Mouse (Mus musculus) limb, embryonic 13.5 days (tissue): ENCODE data around the gene Tff1. TPM values are rescaled to one million over a fixed set of nuclear protein-coding genes. Genes with fewer than 3 reads are reported as not detected.

ENCODE experiments used
- ATAC-seq: fragments of 200-750 bp; cut with Nextera tagmentation; 2 replicates; pipeline ENCODE4 v1.8.0; 2017; ENCODE audit warnings: low read depth, moderate number of reproducible peaks, moderate TSS enrichment; ENCODE audit not compliant: low FRiP score
- H3K27ac ChIP-seq: fragments of 300-500 bp; sonication (generic); 2 replicates; pipeline ENCODE4 v1.5.1; 2015; ENCODE audit warnings: inconsistent platforms, mild to moderate bottlenecking, moderate library complexity
- H3K27me3 ChIP-seq: fragments of 300-500 bp; sonication (generic); 2 replicates; pipeline ENCODE4 v1.6.1; 2015; ENCODE audit warnings: mild to moderate bottlenecking, inconsistent platforms
- H3K36me3 ChIP-seq: fragments of 300-500 bp; sonication (generic); 2 replicates; pipeline ENCODE4 v1.6.1; 2015; ENCODE audit warnings: inconsistent platforms, mild to moderate bottlenecking, moderate library complexity
- H3K4me1 ChIP-seq: fragments of 300-500 bp; sonication (generic); 2 replicates; pipeline ENCODE4 v1.6.1; 2015; ENCODE audit warnings: inconsistent platforms
- H3K4me2 ChIP-seq: fragments of 300-500 bp; sonication (generic); replicated peaks from 2 replicates; pipeline ENCODE4 v1.6.1; 2015; ENCODE audit warnings: inconsistent platforms, mild to moderate bottlenecking, moderate library complexity
- H3K4me3 ChIP-seq: fragments of 300-500 bp; sonication (generic); 2 replicates; pipeline ENCODE4 v1.5.1; 2015; ENCODE audit warnings: moderate library complexity, mild to moderate bottlenecking, inconsistent platforms
- H3K9ac ChIP-seq: fragments of 300-500 bp; sonication (generic); 2 replicates; pipeline ENCODE4 v1.6.1; 2015; ENCODE audit warnings: mild to moderate bottlenecking, inconsistent platforms
- H3K9me3 ChIP-seq: fragments of 300-500 bp; sonication (generic); 2 replicates; pipeline ENCODE4 v1.6.1; 2016; ENCODE audit warnings: inconsistent platforms
- WGBS: fragments of 180-500 bp; shearing (Covaris S2); methylation state at CpG from one replicate; pipeline ENCODE4 v1.1.7; 2015; 5-methylcytosine and 5-hydroxymethylcytosine counted together
- polyA plus RNA-seq: library from polyadenylated mRNA; unstranded; fragments of >200 nt; fragmentation: Nextera tagmentation; extraction: Ambion mirVana; gene quantifications from 2 replicates; pipeline ENCODE4 v1.2.1, GENCODE M21; 2015

The Tff1 gene
- not detected in 2 replicates for polyA plus RNA-seq

- Histone ChIP-seq H3K36me3 (no peaks in the 10 kb centered on the region), H3K9ac (no peak within 1 kb of the TSS), H3K27ac (no peak within 1 kb of the TSS), H3K27me3 (peaks cover 51% of the 10 kb centered on the region), H3K4me1 (no peaks in the 10 kb centered on the region), H3K9me3 (no peaks in the 10 kb centered on the region), H3K4me3 (no peak within 1 kb of the TSS), H3K4me2 (no peak within 1 kb of the TSS)
- ATAC-seq, result no peak
- WGBS, result 86% methylated on average over 6 of the region's 6 CpGs
These were observed at the start of gene Tff1 for GRCm38 (mm10) chr17:31165127-31165526. Gene Tff1, minus strand, starts transcription at chr17:31165277.

GRCm38 (mm10) chr17:31211881-31212280, 46.8 kb upstream of the Tff1 start:
- ATAC-seq, result no peak
- no peak overlapping the region for H3K4me2 ChIP-seq
- WGBS, result 92% methylated on average over 6 of the region's 6 CpGs
- H3K27me3 ChIP-seq, result no peaks in the 10 kb centered on the region
- H3K4me3 ChIP-seq, result no peak overlapping the region
- no peak overlapping the region for H3K9ac ChIP-seq
- H3K27ac ChIP-seq, result no peak overlapping the region
- H3K36me3 ChIP-seq, result no peaks in the 10 kb centered on the region
- peaks cover 4% of the 10 kb centered on the region for H3K4me1 ChIP-seq
- no peaks in the 10 kb centered on the region for H3K9me3 ChIP-seq

DNA sequence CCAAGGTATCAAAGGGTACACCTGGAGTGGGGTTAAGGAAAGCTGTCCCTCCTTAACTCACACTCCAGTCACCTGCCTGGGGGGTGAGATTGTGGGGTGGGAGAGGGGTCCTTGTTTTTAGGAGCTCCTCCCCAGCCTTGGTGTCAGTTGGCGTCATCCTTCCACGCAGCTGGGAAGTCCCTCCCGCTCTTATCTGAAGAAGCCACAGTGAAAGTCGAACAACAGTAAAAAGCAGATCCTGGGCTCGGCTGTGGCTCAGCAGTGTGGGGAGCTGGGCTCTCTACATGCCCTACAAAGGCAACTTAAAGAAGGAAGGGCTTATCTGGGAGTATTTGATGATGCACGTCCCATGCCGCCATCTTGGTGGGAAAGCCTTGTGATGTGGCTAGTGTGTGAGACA, 45.2 kb upstream of the Tff1 start:
- no peak overlapping the region for H3K4me3 ChIP-seq
- ATAC-seq, result no peak
- no peak overlapping the region for H3K9ac ChIP-seq
- H3K27me3 ChIP-seq, result no peaks in the 10 kb centered on the region
- no peaks in the 10 kb centered on the region for H3K9me3 ChIP-seq
- 91% methylated on average over 7 of the region's 7 CpGs for WGBS
- H3K4me1 ChIP-seq, result no peaks in the 10 kb centered on the region
- no peak overlapping the region for H3K4me2 ChIP-seq
- H3K27ac ChIP-seq, result no peak overlapping the region
- no peaks in the 10 kb centered on the region for H3K36me3 ChIP-seq

- Histone ChIP-seq H3K27me3 (no peaks in the 10 kb centered on the region), H3K9ac (no peak overlapping the region), H3K4me3 (no peak overlapping the region), H3K27ac (no peak overlapping the region), H3K4me2 (no peak overlapping the region), H3K4me1 (no peaks in the 10 kb centered on the region), H3K36me3 (no peaks in the 10 kb centered on the region), H3K9me3 (no peaks in the 10 kb centered on the region)
- WGBS, result 84% methylated on average over 11 of the region's 11 CpGs
- ATAC-seq, result no peak
These were observed 44.4 kb upstream of the Tff1 start for GRCm38 (mm10) chr17:31209376-31209930.

- no peaks in the 10 kb centered on the region for H3K36me3 ChIP-seq
- no peaks in the 10 kb centered on the region for H3K9me3 ChIP-seq
- 75% methylated on average over 8 of the region's 8 CpGs for WGBS
- no peaks in the 10 kb centered on the region for H3K27me3 ChIP-seq
- no peak overlapping the region for H3K27ac ChIP-seq
- H3K9ac ChIP-seq, result no peak overlapping the region
- no peak overlapping the region for H3K4me3 ChIP-seq
- H3K4me1 ChIP-seq, result no peaks in the 10 kb centered on the region
- ATAC-seq, result no peak
- H3K4me2 ChIP-seq, result no peak overlapping the region
These were observed 43.6 kb upstream of the Tff1 start for GRCm38 (mm10) chr17:31208654-31209053.

GRCm38 (mm10) chr17:31207771-31208334, 42.8 kb upstream of the Tff1 start, which contains the start of gene Ubash3a:
Gene Ubash3a, plus strand, starts transcription at chr17:31207873.
- no peaks in the 10 kb centered on the region for H3K27me3 ChIP-seq
- no peak within 1 kb of the TSS for H3K4me2 ChIP-seq
- ATAC-seq, result no peak
- H3K4me1 ChIP-seq, result no peaks in the 10 kb centered on the region
- no peak within 1 kb of the TSS for H3K4me3 ChIP-seq
- no peak within 1 kb of the TSS for H3K27ac ChIP-seq
- H3K9ac ChIP-seq, result no peak within 1 kb of the TSS
- H3K36me3 ChIP-seq, result no peaks in the 10 kb centered on the region
- 79% methylated on average over 12 of the region's 12 CpGs for WGBS
- no peaks in the 10 kb centered on the region for H3K9me3 ChIP-seq

DNA sequence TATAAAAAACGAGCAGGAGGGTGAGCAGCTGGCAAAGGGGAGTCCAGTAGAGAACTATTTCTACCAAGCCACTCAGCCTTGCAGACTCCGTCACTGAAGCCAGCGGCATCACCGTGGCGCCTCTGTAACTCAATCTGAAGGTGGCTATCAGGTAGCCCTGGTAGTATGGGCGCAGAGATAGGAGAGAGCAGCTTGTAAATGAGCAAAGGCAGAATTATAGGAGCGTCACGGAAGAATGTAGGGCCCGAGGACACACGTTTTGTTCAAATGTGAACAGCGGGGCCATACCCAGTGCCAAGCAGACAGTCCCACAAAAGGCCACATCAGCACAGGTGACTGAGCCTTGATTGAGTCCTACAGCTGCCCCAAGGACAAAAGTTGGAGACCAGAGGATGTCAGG, 33.8 kb upstream of the Tff1 start, which contains the start of gene Tmprss3:
Gene Tmprss3, minus strand, starts transcription at position 101 of the 400 bp plus-strand sequence.
- no peak for ATAC-seq
- Histone ChIP-seq H3K36me3 (no peaks in the 10 kb centered on the region), H3K9ac (no peak within 1 kb of the TSS), H3K27me3 (no peaks in the 10 kb centered on the region), H3K4me1 (no peaks in the 10 kb centered on the region), H3K4me2 (no peak within 1 kb of the TSS), H3K4me3 (no peak within 1 kb of the TSS), H3K27ac (no peak within 1 kb of the TSS), H3K9me3 (no peaks in the 10 kb centered on the region)
- 76% methylated on average over 11 of the region's 11 CpGs for WGBS

DNA sequence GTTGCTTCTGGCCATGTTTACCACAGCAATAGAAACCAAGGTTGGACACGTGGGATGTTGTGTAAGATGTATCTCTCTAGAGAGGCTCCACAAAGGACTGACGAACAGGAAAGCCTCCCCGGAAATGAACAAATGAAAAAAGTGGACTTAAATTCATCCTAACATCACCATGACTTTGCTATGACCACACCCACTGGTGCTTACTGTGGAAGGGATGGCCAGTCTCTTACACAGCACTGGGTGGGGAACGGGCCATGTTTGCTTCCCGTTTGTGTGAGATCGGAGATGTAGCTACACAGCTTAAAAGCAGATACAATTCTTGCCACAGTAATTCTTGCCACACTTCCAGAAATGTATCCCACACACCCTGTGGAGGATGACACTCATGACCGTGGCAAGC, 31.2 kb upstream of the Tff1 start:
- WGBS, result 84% methylated on average over 7 of the region's 7 CpGs
- Histone ChIP-seq H3K4me3 (no peak overlapping the region), H3K9ac (no peak overlapping the region), H3K9me3 (no peaks in the 10 kb centered on the region), H3K27me3 (no peaks in the 10 kb centered on the region), H3K27ac (no peak overlapping the region), H3K36me3 (no peaks in the 10 kb centered on the region), H3K4me1 (peaks cover 7% of the 10 kb centered on the region; the same call in 1 of the 2 replicates), H3K4me2 (no peak overlapping the region)
- no peak for ATAC-seq

DNA sequence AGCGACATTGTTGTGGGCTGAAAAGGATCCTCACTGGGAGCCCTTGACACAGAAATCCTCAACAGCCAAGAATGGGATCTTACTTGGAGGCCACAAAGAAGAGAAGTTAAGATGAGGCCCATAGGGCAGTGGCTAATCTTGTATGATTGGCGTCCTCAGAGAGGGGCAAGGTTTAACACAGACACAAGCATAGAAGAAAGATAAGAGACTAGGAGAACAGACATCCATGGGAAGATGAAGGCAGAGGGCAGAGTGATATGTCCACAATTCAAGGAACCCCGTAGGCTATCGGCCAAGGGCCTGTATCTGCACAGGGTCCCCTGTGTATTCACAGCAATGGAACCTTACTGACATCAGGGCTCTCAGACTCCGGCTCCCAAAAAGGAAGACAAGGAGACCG, 30.1 kb upstream of the Tff1 start:
- Histone ChIP-seq H3K4me3 (no peak overlapping the region), H3K36me3 (no peaks in the 10 kb centered on the region), H3K9ac (no peak overlapping the region), H3K27me3 (no peaks in the 10 kb centered on the region), H3K27ac (no peak overlapping the region), H3K4me2 (no peak overlapping the region), H3K4me1 (peaks cover 7% of the 10 kb centered on the region; the same call in 1 of the 2 replicates), H3K9me3 (no peaks in the 10 kb centered on the region)
- 88% methylated on average over 6 of the region's 6 CpGs for WGBS
- no peak for ATAC-seq

- no peaks in the 10 kb centered on the region for H3K36me3 ChIP-seq
- 74% methylated on average over 9 of the region's 9 CpGs for WGBS
- no peak overlapping the region for H3K27ac ChIP-seq
- H3K4me1 ChIP-seq, result peaks cover 7% of the 10 kb centered on the region; the same call in 1 of the 2 replicates
- no peaks in the 10 kb centered on the region for H3K9me3 ChIP-seq
- H3K27me3 ChIP-seq, result peaks cover 3% of the 10 kb centered on the region; the same call in 1 of the 2 replicates
- ATAC-seq, result no peak
- H3K9ac ChIP-seq, result no peak overlapping the region
- no peak overlapping the region for H3K4me2 ChIP-seq
- H3K4me3 ChIP-seq, result no peak overlapping the region
These were observed 28.3 kb upstream of the Tff1 start for GRCm38 (mm10) chr17:31193360-31193759.

DNA sequence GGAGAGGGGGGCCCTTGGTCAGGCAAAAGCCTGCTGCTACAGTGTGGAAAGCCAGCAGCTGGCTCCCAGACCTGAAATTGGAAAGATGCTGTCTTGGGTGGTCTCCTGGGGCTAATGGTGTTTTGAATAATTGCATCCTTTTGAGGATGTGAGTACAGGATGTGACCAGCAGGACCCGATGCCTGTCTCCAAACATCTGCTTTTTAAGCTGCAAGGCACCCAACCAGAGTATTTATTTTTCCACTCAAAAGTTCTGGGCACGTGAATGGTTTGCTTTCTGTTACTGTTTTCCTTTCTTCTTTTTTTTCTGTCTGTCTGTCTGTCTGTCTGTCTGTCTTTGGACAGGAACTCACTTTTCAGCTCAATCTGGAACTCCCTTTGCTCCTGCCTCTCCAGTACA, 27.6 kb upstream of the Tff1 start:
- Histone ChIP-seq H3K36me3 (no peaks in the 10 kb centered on the region), H3K27me3 (peaks cover 3% of the 10 kb centered on the region; the same call in 1 of the 2 replicates), H3K27ac (no peak overlapping the region), H3K9me3 (no peaks in the 10 kb centered on the region), H3K4me1 (peaks cover 7% of the 10 kb centered on the region; the same call in 1 of the 2 replicates), H3K9ac (no peak overlapping the region), H3K4me3 (no peak overlapping the region), H3K4me2 (no peak overlapping the region)
- 31% methylated on average over 2 of the region's 2 CpGs for WGBS
- ATAC-seq, result no peak

DNA sequence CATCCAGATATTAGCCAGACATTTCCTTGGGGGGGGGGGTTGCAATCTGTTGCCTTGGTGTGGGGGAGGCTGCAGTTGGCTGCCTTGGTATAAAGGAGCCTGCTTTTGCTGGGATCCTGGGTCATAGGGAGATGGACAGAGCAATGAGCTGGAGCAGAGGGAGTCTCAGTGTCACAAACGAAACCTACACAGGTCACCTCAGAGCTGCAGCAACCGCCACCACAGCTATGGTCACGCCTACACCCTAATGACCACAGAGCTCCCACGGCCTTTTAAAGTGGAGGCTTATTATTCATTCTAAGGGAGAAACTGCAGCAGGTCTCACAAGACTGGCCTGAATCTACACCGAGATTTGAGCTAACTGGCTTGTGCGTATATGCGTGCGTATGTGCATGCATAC, 26.7 kb upstream of the Tff1 start:
- H3K27ac ChIP-seq, result no peak overlapping the region
- H3K36me3 ChIP-seq, result no peaks in the 10 kb centered on the region
- ATAC-seq, result no peak
- peaks cover 7% of the 10 kb centered on the region; the same call in 1 of the 2 replicates for H3K4me1 ChIP-seq
- WGBS, result 66% methylated on average over 8 of the region's 8 CpGs
- H3K4me2 ChIP-seq, result no peak overlapping the region
- no peak overlapping the region for H3K4me3 ChIP-seq
- no peaks in the 10 kb centered on the region for H3K9me3 ChIP-seq
- H3K9ac ChIP-seq, result no peak overlapping the region
- H3K27me3 ChIP-seq, result peaks cover 3% of the 10 kb centered on the region; the same call in 1 of the 2 replicates

GRCm38 (mm10) chr17:31187370-31187769, 22.3 kb upstream of the Tff1 start:
- Histone ChIP-seq H3K4me2 (no peak overlapping the region), H3K27me3 (peaks cover 3% of the 10 kb centered on the region; the same call in 1 of the 2 replicates), H3K4me3 (no peak overlapping the region), H3K9ac (no peak overlapping the region), H3K27ac (no peak overlapping the region), H3K4me1 (0 out of 2 replicates have a peak, but pooled peaks cover under 1% of the 10 kb centered on the region), H3K36me3 (no peaks in the 10 kb centered on the region), H3K9me3 (no peaks in the 10 kb centered on the region)
- 27% methylated on average over 4 of the region's 4 CpGs for WGBS
- ATAC-seq, result no peak
